Mouse (Mus musculus): ENCODE results near the gene Rapgef5. TPM values are rescaled to one million over a fixed set of nuclear protein-coding genes. Genes with fewer than 3 reads are reported as not detected.

The Rapgef5 gene
- total RNA-seq, 2 experiments from 2014 or later, result 167 to 174 TPM

GRCm38 (mm10) chr12:117595179-117595578 is 78.9 kb downstream of the Rapgef5 start:
- DNase-seq (ENCODE audit: extremely low spot score in 1 of 2, low spot score in 1 of 2), result no peak

GRCm38 (mm10) chr12:117598190-117598589 is 81.9 kb downstream of the Rapgef5 start:
- DNase-seq (ENCODE audit: extremely low spot score in 1 of 2, low spot score in 1 of 2), result no peak

- no peak for DNase-seq (ENCODE audit: extremely low spot score in 1 of 2, low spot score in 1 of 2)
Observed at GRCm38 (mm10) chr12:117605966-117606365, 89.7 kb downstream of the Rapgef5 start.

- DNase-seq (ENCODE audit: extremely low spot score in 1 of 2, low spot score in 1 of 2), result no peak
Observed at GRCm38 (mm10) chr12:117612715-117613114, 96.4 kb downstream of the Rapgef5 start.

GRCm38 (mm10) chr12:117619523-117620023 is 103.3 kb downstream of the Rapgef5 start:
- no peak for DNase-seq (ENCODE audit: extremely low spot score in 1 of 2, low spot score in 1 of 2)

GRCm38 (mm10) chr12:117622972-117623371 is 106.7 kb downstream of the Rapgef5 start:
- no peak for DNase-seq (ENCODE audit: extremely low spot score in 1 of 2, low spot score in 1 of 2)

- DNase-seq (ENCODE audit: extremely low spot score in 1 of 2, low spot score in 1 of 2), result no peak
Observed at GRCm38 (mm10) chr12:117627311-117627710, 111.0 kb downstream of the Rapgef5 start.

- no peak for DNase-seq (ENCODE audit: extremely low spot score in 1 of 2, low spot score in 1 of 2)
Observed at GRCm38 (mm10) chr12:117628321-117629093, 112.2 kb downstream of the Rapgef5 start.

GRCm38 (mm10) chr12:117632133-117632532 is 115.9 kb downstream of the Rapgef5 start:
- no peak for DNase-seq (ENCODE audit: extremely low spot score in 1 of 2, low spot score in 1 of 2)

GRCm38 (mm10) chr12:117636139-117636772 is 120.0 kb downstream of the Rapgef5 start:
- no peak for DNase-seq (ENCODE audit: extremely low spot score in 1 of 2, low spot score in 1 of 2)

- no peak for DNase-seq (ENCODE audit: extremely low spot score in 1 of 2, low spot score in 1 of 2)
Observed at GRCm38 (mm10) chr12:117636969-117637368, 120.7 kb downstream of the Rapgef5 start.

- no peak for DNase-seq (ENCODE audit: extremely low spot score in 1 of 2, low spot score in 1 of 2)
Observed at GRCm38 (mm10) chr12:117638833-117639232, 122.6 kb downstream of the Rapgef5 start.

- no peak for DNase-seq (ENCODE audit: extremely low spot score in 1 of 2, low spot score in 1 of 2)
Observed at GRCm38 (mm10) chr12:117639356-117640121, 123.3 kb downstream of the Rapgef5 start.

- no peak for DNase-seq (ENCODE audit: extremely low spot score in 1 of 2, low spot score in 1 of 2)
Observed at GRCm38 (mm10) chr12:117642512-117642911, 126.2 kb downstream of the Rapgef5 start.

- DNase-seq (ENCODE audit: extremely low spot score in 1 of 2, low spot score in 1 of 2), result no peak
Observed at GRCm38 (mm10) chr12:117645771-117646170, 129.5 kb downstream of the Rapgef5 start.

- DNase-seq (ENCODE audit: extremely low spot score in 1 of 2, low spot score in 1 of 2), result no peak
Observed at GRCm38 (mm10) chr12:117653920-117654472, 137.7 kb downstream of the Rapgef5 start.

- DNase-seq (ENCODE audit: extremely low spot score in 1 of 2, low spot score in 1 of 2), result no peak
Observed at GRCm38 (mm10) chr12:117656935-117657334, 140.7 kb downstream of the Rapgef5 start.

GRCm38 (mm10) chr12:117657766-117658165 is 141.5 kb downstream of the Rapgef5 start:
- DNase-seq (ENCODE audit: extremely low spot score in 1 of 2, low spot score in 1 of 2), result no peak

- DNase-seq (ENCODE audit: extremely low spot score in 1 of 2, low spot score in 1 of 2), result no peak
Observed at GRCm38 (mm10) chr12:117658821-117659220, 142.5 kb downstream of the Rapgef5 start.

GRCm38 (mm10) chr12:117660361-117660760 is 144.1 kb downstream of the Rapgef5 start:
- no peak for DNase-seq (ENCODE audit: extremely low spot score in 1 of 2, low spot score in 1 of 2)

GRCm38 (mm10) chr12:117661871-117662270 is 145.6 kb downstream of the Rapgef5 start:
- no peak for DNase-seq (ENCODE audit: extremely low spot score in 1 of 2, low spot score in 1 of 2)
